Mouse (Mus musculus) bone marrow macrophage, adult 2 months (primary cell): ENCODE results near the gene Spaca3. TPM values are rescaled to one million over a fixed set of nuclear protein-coding genes. Genes with fewer than 3 reads are reported as not detected.

Experiments used
- H3K27ac ChIP-seq: 2 replicates; pipeline ENCODE4 v1.5.1; 2012; ENCODE audit warnings: low read depth, low read length; ENCODE audit not compliant: insufficient read depth
- H3K4me1 ChIP-seq: 2 replicates; pipeline ENCODE4 v1.6.1; 2012; ENCODE audit warnings: low read length; ENCODE audit not compliant: control insufficient read depth, insufficient read depth
- H3K4me3 ChIP-seq: 2 replicates; pipeline ENCODE4 v1.5.1; 2012; ENCODE audit warnings: mild to moderate bottlenecking, low read length, moderate library complexity; ENCODE audit not compliant: insufficient read depth
- CTCF ChIP-seq: IDR thresholded peaks from 2 replicates; pipeline ENCODE4 v1.5.1; 2012; ENCODE audit warnings: low read depth, mild to moderate bottlenecking, low read length, moderate library complexity
- POLR2A ChIP-seq: IDR thresholded peaks from 2 replicates; pipeline ENCODE4 v1.6.1; 2012; ENCODE audit warnings: mild to moderate bottlenecking, low read depth, low read length, borderline replicate concordance
- polyA plus RNA-seq: library from polyadenylated mRNA; stranded (reverse); fragments of >200 nt; gene quantifications from 2 replicates; pipeline ENCODE4 v1.2.4, GENCODE M21; 2012; ENCODE audit not compliant: missing spikeins, insufficient read depth, insufficient read length

Gene Spaca3
- polyA plus RNA-seq, 1 experiment = not detected

DNA sequence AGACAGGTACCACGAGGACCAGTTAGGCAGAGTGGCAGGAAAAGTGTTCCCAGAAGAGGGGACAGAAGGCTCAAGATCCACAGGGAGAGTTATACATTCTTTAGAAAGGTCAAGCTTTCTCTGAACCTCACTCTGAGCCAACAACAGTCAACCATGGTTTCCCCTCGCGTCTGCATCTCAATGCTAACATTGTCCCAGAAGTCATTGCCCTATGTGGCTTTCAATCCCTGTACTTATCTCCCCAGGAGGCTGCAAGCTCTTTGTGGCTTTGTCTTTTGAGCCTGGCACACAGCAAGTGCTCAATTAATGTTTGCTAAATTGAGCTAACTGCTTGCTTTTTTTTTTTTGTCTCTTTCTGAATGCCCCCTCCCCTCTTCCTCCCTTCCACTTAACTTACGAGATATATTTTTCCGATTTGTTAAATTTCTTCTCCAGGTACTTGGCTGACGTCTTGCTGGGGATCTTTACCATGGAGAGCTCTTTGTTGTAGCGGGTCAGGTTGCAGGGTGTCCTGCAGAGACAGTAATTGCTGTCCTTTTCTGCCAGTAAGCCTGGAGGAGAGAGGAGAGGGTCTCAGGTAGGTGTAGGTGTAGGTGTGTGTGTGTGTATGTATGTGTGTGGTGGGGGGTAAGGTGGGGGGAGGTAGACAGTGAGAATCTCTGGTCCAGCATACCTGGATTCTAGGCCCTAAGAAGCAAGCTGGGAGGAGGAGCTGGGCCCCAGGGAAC is 31.3 kb downstream of the Spaca3 start:
- Histone ChIP-seq H3K27ac (no peak overlapping the region), H3K4me3 (no peak overlapping the region), H3K4me1 (no peaks in the 10 kb centered on the region)
- TF ChIP-seq CTCF = no peak
- TF ChIP-seq POLR2A = no peak

DNA sequence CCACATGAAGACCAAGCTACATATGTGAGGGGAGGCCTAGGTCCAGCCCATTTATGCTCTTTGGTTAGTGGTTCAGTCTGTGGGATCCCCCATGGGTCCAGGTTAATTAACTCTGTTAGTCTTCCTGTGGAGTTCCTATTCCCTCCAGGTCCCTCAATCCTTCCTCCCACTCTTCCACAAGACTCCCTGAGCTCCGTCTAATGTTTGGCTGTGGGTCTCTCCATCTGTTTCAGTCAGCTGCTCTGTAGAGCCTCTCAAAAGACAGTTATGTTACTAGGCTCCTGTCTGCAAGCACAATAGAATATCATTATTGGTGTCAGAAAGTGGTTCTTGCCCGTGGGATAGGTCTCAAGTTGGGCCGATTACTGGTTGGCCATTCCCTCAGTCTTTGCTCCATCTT is 37.7 kb downstream of the Spaca3 start:
- no peak for TF ChIP-seq POLR2A
- TF ChIP-seq CTCF = no peak
- Histone ChIP-seq H3K27ac (no peak overlapping the region), H3K4me3 (no peak overlapping the region), H3K4me1 (no peaks in the 10 kb centered on the region)

DNA sequence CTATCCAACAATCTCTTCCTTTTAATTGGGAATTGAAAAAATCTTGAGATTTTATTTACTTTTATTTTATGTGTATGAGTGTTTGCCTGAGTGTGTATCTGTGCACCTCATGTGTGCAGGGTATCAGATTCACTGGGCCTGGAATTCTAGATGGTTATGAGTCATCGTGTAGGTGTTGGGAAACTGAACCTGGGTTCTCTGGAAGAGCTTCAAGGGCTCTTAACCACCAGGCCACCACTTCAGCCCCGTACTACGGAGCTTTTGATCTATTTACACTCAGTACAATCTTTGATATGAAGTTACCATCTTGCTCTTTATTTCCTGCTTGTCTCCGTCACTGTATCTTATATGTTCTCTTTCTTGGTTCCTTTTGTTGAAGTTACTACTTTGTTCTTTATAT is 42.4 kb downstream of the Spaca3 start:
- no peaks in the 10 kb centered on the region for H3K4me1 ChIP-seq
- no peak for TF ChIP-seq POLR2A
- no peak for TF ChIP-seq CTCF
- no peak overlapping the region for H3K27ac ChIP-seq
- no peak overlapping the region for H3K4me3 ChIP-seq

DNA sequence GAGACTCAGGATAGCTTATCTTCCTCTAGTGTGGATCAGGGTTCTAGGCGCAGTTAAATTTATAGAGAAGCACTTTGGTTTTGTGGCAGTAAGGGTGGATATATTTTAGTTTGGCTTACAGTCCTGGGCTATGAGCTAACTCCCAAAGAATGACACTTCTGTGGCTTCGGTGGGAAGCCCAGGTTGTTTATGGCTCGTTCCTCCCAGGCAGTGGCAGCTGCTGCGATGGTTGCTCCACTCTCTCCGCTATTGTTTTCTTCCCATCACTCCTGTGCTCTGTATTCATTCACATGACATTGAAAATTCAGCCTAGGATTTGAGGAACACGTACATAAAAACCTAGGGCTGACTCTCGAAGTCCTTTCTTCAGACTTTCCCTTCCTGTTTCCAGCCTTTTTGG is 44.5 kb downstream of the Spaca3 start:
- H3K27ac ChIP-seq = no peak overlapping the region
- no peaks in the 10 kb centered on the region for H3K4me1 ChIP-seq
- TF ChIP-seq CTCF (no peak), POLR2A (no peak)
- no peak overlapping the region for H3K4me3 ChIP-seq

DNA sequence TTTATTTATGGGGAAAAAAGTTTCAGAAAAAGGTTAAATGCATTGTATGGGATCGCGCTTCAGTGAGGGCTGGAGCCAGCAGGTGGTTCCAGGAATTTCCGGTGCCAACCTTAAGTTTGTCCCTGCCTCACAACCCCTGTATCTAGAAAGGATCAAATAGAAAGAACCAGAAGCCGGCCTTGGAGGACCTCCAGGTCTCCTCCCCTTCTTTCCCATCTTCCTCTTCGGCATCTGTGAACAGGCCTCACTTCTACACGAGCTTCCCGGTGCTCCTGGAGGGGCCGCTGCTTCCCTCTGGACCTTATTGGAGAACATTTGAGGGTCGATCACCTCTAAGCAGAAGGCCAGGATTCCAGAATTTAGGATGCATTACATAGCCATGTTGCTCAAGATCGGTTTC is 45.3 kb downstream of the Spaca3 start:
- H3K4me1 ChIP-seq = no peaks in the 10 kb centered on the region
- no peak for TF ChIP-seq CTCF
- no peak overlapping the region for H3K4me3 ChIP-seq
- no peak overlapping the region for H3K27ac ChIP-seq

DNA sequence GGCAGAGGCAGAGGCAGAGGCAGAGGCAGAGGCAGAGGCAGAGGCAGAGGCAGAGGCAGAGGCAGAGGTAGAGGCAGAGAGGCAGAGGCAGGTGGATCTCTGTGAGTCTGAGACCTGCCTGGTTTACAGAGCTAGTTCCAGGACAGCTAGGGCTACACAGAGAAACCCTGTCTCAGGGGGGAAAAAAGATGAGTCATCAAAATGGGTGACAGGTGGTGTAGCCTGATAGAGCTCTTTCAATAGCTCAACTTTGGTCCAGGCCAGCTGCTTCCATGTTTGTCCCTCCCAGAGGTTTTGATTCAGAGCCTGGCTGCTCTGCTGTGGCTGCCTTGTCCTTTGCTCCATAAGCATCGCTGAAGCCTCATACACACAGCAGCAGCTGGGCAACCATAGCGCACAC is 46.4 kb downstream of the Spaca3 start:
- no peak overlapping the region for H3K4me3 ChIP-seq
- no peaks in the 10 kb centered on the region for H3K4me1 ChIP-seq
- H3K27ac ChIP-seq = no peak overlapping the region
- no peak for TF ChIP-seq POLR2A
- TF ChIP-seq CTCF = no peak

DNA sequence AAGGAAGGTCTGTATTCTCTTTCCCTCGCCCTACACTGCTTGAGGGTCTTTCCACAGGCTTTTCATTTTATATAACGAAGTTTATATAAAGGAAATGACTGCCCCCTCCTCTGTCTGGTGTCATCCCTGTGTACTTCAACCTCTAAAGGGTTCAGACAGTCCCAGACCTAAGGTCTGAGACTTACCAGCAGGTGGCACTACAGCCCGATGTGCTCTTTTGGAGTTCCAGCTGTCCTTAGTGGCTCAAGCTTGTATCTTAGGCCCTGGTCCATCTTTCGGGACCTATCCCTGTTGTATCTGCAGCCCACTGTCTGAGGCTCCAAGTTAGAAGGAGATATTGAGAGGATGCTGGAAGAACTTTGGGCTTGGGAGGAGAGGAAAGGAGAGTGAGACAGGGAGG is 48.3 kb downstream of the Spaca3 start:
- H3K4me1 ChIP-seq = no peaks in the 10 kb centered on the region
- TF ChIP-seq POLR2A = no peak
- no peak for TF ChIP-seq CTCF
- no peak overlapping the region for H3K4me3 ChIP-seq

DNA sequence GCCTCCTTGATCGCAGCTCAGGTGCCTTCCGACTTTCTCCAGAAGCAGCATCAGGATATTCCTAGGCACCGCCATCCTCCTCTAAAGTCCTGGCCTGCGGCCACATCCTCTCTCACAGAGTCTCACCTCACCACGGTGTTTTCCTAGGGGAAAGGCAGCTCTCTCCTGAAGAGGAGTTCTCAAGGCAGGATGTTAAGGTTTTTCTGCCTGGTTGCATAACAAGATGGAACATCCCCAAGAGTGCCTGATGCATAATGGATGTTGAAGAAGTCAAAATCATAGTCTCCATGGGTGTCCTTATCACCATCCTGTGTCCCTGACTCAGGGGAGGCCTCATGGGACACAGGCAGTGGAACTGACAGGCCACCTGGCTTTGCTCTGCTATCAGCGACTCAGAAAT is 49.7 kb downstream of the Spaca3 start:
- no peaks in the 10 kb centered on the region for H3K4me1 ChIP-seq
- no peak overlapping the region for H3K4me3 ChIP-seq
- no peak for TF ChIP-seq CTCF
- no peak for TF ChIP-seq POLR2A
- H3K27ac ChIP-seq = no peak overlapping the region

More for the DNA sequence above, 48.3 kb downstream of the Spaca3 start:
- no peak overlapping the region for H3K27ac ChIP-seq

DNA sequence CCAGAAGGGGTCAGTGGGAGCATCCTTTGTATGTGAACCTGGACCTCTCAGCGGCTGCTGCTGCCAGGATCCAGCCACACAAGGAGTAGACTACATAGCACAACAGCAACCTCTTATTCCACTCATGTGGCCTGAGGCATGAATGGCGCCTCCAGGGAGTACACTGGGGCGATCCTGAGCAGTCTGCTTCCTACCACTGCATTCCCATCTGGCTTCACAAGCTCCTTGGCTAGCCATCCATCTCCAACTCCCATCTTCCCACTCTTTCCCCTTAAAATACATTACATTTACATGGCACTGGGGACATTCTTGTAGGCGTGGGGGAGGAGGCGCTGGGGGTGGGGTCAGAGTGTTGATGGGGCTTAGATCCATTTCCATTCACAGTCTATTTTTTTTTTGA is 54.6 kb downstream of the Spaca3 start:
- Histone ChIP-seq H3K27ac (no peak overlapping the region), H3K4me1 (no peaks in the 10 kb centered on the region)
- TF ChIP-seq POLR2A (no peak), CTCF (no peak)

DNA sequence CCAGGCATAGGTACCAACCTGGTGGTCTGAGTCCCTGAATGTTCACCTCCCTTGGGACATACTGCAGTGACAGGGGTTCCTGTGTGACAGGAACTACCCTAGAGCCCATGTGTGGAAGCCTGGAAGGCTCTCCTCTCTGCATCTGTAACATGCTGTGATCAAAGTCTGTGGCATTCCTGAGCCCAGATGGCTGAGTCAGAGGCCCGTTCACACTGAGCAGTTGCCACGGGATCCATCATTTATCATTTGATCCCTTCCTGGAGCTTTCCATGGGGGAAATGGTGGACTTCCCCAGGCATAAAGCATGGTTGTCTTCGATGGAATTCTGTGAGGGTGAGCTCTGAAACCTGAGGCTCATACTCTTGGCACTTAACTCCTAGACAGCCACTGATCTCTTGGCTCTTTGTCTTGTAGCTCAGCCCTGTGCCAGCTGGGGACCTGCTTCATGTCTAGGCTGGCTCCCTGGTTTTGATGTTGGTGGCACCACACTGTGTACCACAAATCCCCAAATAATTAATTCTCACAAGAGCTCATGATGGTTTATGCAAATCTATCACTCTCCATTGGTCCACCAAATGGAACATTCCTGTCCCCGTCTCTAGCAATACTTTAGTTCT is 55.4 kb downstream of the Spaca3 start:
- H3K4me1 ChIP-seq = no peaks in the 10 kb centered on the region
- no peak for TF ChIP-seq POLR2A
- no peak for TF ChIP-seq CTCF
- no peak overlapping the region for H3K4me3 ChIP-seq
- no peak overlapping the region for H3K27ac ChIP-seq

More for the DNA sequence above, 54.6 kb downstream of the Spaca3 start:
- no peak overlapping the region for H3K4me3 ChIP-seq

Other genes with a start within 250 kb of the Spaca3 start
- 0.75 and 0.79 TPM in 2 replicates for gene Myo1d, start 78.3 kb upstream of the Spaca3 start, polyA plus RNA-seq
- gene Tmem98, start 48.2 kb upstream of the Spaca3 start, polyA plus RNA-seq = 0.49 TPM in 1 of 2 replicates, not detected in the other